Mouse (Mus musculus): ENCODE measurements around the gene Ndufs8.
A peak's percentile ranks its signal among the peaks of the same experiment; 100 is the strongest.

Ndufs8 gene

GRCm38 (mm10) chr19:3931716-3932115 is 19.1 kb upstream of the Ndufs8 start:
- DNase-seq (ENCODE audit: low spot score in 2 of 2): no peak

GRCm38 (mm10) chr19:3930262-3931057 is 17.9 kb upstream of the Ndufs8 start:
- no peak for DNase-seq (ENCODE audit: low spot score in 2 of 2)

GRCm38 (mm10) chr19:3929211-3929941 is 16.8 kb upstream of the Ndufs8 start, which contains the start of gene Aldh3b1:
Gene Aldh3b1 (minus strand): TSS chr19:3929808.
- peak in 1 of 2 experiments; percentile 44 for DNase-seq (ENCODE audit: low spot score in 2 of 2)

GRCm38 (mm10) chr19:3928779-3929178 is 16.2 kb upstream of the Ndufs8 start:
- DNase-seq (ENCODE audit: low spot score in 2 of 2): no peak

GRCm38 (mm10) chr19:3927989-3928388 is 15.4 kb upstream of the Ndufs8 start:
- DNase-seq (ENCODE audit: low spot score in 2 of 2): no peak

GRCm38 (mm10) chr19:3926685-3927084 is 14.1 kb upstream of the Ndufs8 start:
- no peak for DNase-seq (ENCODE audit: low spot score in 2 of 2)

GRCm38 (mm10) chr19:3926279-3926678 is 13.7 kb upstream of the Ndufs8 start:
- no peak for DNase-seq (ENCODE audit: low spot score in 2 of 2)

GRCm38 (mm10) chr19:3925859-3926258 is 13.3 kb upstream of the Ndufs8 start:
- DNase-seq (ENCODE audit: low spot score in 2 of 2): no peak

- DNase-seq (ENCODE audit: low spot score in 2 of 2): no peak
Measured at GRCm38 (mm10) chr19:3924868-3925267, 12.3 kb upstream of the Ndufs8 start.

GRCm38 (mm10) chr19:3924190-3924589 is 11.6 kb upstream of the Ndufs8 start:
- DNase-seq (ENCODE audit: low spot score in 2 of 2): no peak

- no peak for DNase-seq (ENCODE audit: low spot score in 2 of 2)
Measured at GRCm38 (mm10) chr19:3923586-3923985, 11.0 kb upstream of the Ndufs8 start.

GRCm38 (mm10) chr19:3922661-3923371 is 10.2 kb upstream of the Ndufs8 start:
- DNase-seq (ENCODE audit: low spot score in 2 of 2): no peak

GRCm38 (mm10) chr19:3919928-3920327 is 7.4 kb upstream of the Ndufs8 start:
- DNase-seq (ENCODE audit: low spot score in 2 of 2): no peak

GRCm38 (mm10) chr19:3916727-3917126 is 4.2 kb upstream of the Ndufs8 start:
- no peak for DNase-seq (ENCODE audit: low spot score in 2 of 2)

GRCm38 (mm10) chr19:3914535-3914934 is 2.0 kb upstream of the Ndufs8 start:
- no peak for DNase-seq (ENCODE audit: low spot score in 2 of 2)

- DNase-seq (ENCODE audit: low spot score in 2 of 2): no peak
Measured at GRCm38 (mm10) chr19:3913692-3914091, 1.1 kb upstream of the Ndufs8 start.

- no peak for DNase-seq (ENCODE audit: low spot score in 2 of 2)
Measured at GRCm38 (mm10) chr19:3910206-3910605, 2.4 kb downstream of the Ndufs8 start.

- DNase-seq (ENCODE audit: low spot score in 2 of 2): no peak
Measured at GRCm38 (mm10) chr19:3907876-3908660, 4.5 kb downstream of the Ndufs8 start.

GRCm38 (mm10) chr19:3906795-3907786 is 5.5 kb downstream of the Ndufs8 start, which contains the start of gene Tcirg1:
Gene Tcirg1 (minus strand): TSS chr19:3907133.
- DNase-seq (ENCODE audit: low spot score in 2 of 2): peak in 1 of 2 experiments; percentile 48

GRCm38 (mm10) chr19:3906326-3906725 is 6.2 kb downstream of the Ndufs8 start:
- no peak for DNase-seq (ENCODE audit: low spot score in 2 of 2)

All from frontal cortex, postnatal 25 days (tissue).